In genomic region chr5:38220328-38220912, GRCm38 (mm10) we compare ENCODE assay signal across 8 mouse cellular contexts. TPM values are rescaled to one million over a fixed set of nuclear protein-coding genes. Genes with fewer than 3 reads are reported as not detected.
A peak's percentile ranks its signal among the peaks of the same experiment; 100 is the strongest.
DNase-seq lines count a peak whose midpoint lies in the region; ATAC-seq and TF ChIP-seq lines count a peak whose summit lies in the region.

Zbtb49 (minus strand) TSS chr5:38220457.
Lyar (plus strand) TSS chr5:38220470.

- peak; percentile 98 for TF ChIP-seq POLR2A in CH12.LX (IDR thresholded peaks at IDR 0.05; ENCODE audit: low read depth, low read length)
- peak; percentile 95 for TF ChIP-seq POLR2A in testis, adult 2 months (IDR thresholded peaks at IDR 0.05; ENCODE audit: control insufficient read depth, low read depth, low read length)

- H3K4me1 ChIP-seq in CH12.LX (ENCODE audit: control insufficient read depth in 1 of 2, insufficient read depth in 2 of 2), result peaks cover 3 to 42% of the 10 kb centered on the region in 2 experiments
- peaks cover 11% of the 10 kb centered on the region for H3K4me1 ChIP-seq in forebrain, embryonic 11.5 days (replicated peaks; ENCODE audit: control insufficient read depth, insufficient read depth, low read length)
- H3K4me1 ChIP-seq in heart, postnatal 0 days (ENCODE audit: control insufficient read depth, insufficient read depth), result peaks cover 16% of the 10 kb centered on the region
- peaks cover 16% of the 10 kb centered on the region for H3K4me1 ChIP-seq in liver, embryonic 16.5 days (ENCODE audit: control insufficient read depth, low read depth, low read length)
- peaks cover 40% of the 10 kb centered on the region for H3K4me1 ChIP-seq in neural tube, embryonic 13.5 days (replicated peaks)
- peaks cover 6% of the 10 kb centered on the region for H3K4me1 ChIP-seq in testis, adult 2 months (ENCODE audit: control insufficient read depth, insufficient read depth, low read length)

- no peak within 1 kb of the TSS; the same call in 1 of the 2 replicates for H3K27ac ChIP-seq in CH12.LX (ENCODE audit: insufficient read depth, low read depth)
- H3K27ac ChIP-seq in forebrain, embryonic 11.5 days (ENCODE audit: low read depth, low read length), result no peak within 1 kb of the TSS
- peak within 1 kb of the TSS; percentile 54 for H3K27ac ChIP-seq in heart, postnatal 0 days (ENCODE audit: low read depth)
- H3K27ac ChIP-seq in liver, embryonic 16.5 days (ENCODE audit: low read length), result peak within 1 kb of the TSS; percentile 43
- peak within 1 kb of the TSS; percentile 86 for H3K27ac ChIP-seq in neural tube, embryonic 13.5 days (replicated peaks)
- H3K27ac ChIP-seq in testis, adult 2 months (ENCODE audit: control insufficient read depth, insufficient read depth, low read depth, low read length), result peak within 1 kb of the TSS; percentile 99

- peak; percentile 14; the same call in 1 of the 2 replicates for TF ChIP-seq EP300 in CH12.LX (IDR thresholded peaks at IDR 0.05; ENCODE audit: low read length)
- TF ChIP-seq EP300 in heart, postnatal 0 days (IDR thresholded peaks at IDR 0.05; ENCODE audit: low read depth), result no peak

- peaks cover 19 to 58% of the 10 kb centered on the region in 2 experiments for H3K36me3 ChIP-seq in CH12.LX (replicated peaks in 1 of 2; ENCODE audit: control insufficient read depth in 1 of 2, insufficient read depth in 1 of 2, low read length in 1 of 2)
- no peaks in the 10 kb centered on the region; the same call in 1 of the 2 replicates for H3K36me3 ChIP-seq in forebrain, embryonic 11.5 days (ENCODE audit: control insufficient read depth, insufficient read depth, low read length)
- peaks cover 9% of the 10 kb centered on the region for H3K36me3 ChIP-seq in heart, postnatal 0 days (replicated peaks; ENCODE audit: control insufficient read depth, insufficient read depth, low read length)
- H3K36me3 ChIP-seq in liver, embryonic 16.5 days (ENCODE audit: control insufficient read depth, insufficient read depth), result peaks cover 3% of the 10 kb centered on the region; the same call in 1 of the 2 replicates
- H3K36me3 ChIP-seq in neural tube, embryonic 13.5 days, result peaks cover 17% of the 10 kb centered on the region
- peaks cover 8% of the 10 kb centered on the region for H3K36me3 ChIP-seq in testis, adult 2 months (ENCODE audit: control insufficient read depth, insufficient read depth, low read length)

- under 1% methylated on average over 54 of the region's 55 CpGs for WGBS in forebrain, embryonic 11.5 days
- under 1% methylated on average over 54 of the region's 55 CpGs for WGBS in heart, postnatal 0 days
- WGBS in liver, embryonic 16.5 days (ENCODE audit: insufficient replicate concordance), result under 1% methylated on average over 53 of the region's 55 CpGs
- under 1% methylated on average over 55 of the region's 55 CpGs for WGBS in neural tube, embryonic 13.5 days

- peak; percentile 93 for ATAC-seq in forebrain, embryonic 11.5 days (replicated peaks; ENCODE audit: low FRiP score)
- peak; percentile 95 for ATAC-seq in heart, postnatal 0 days (ENCODE audit: insufficient read depth, low read depth)
- peak; percentile 94 for ATAC-seq in liver, embryonic 16.5 days (ENCODE audit: low read depth)
- ATAC-seq in neural tube, embryonic 13.5 days (ENCODE audit: low read depth), result peak; percentile 95

- dilution Hi-C loops in CH12.LX (cut with MboI; ENCODE audit: extremely low pct_ligation_motif_present, extremely low pct_unique_long_range_greater_than_20kb, low sequenced_read_pairs), result no loop called here

- TF ChIP-seq RAD21 in CH12.LX (IDR thresholded peaks at IDR 0.05; ENCODE audit: low read depth, low read length), result no peak

- H3K27me3 ChIP-seq in CH12.LX (replicated peaks), result no peaks in the 10 kb centered on the region
- no peaks in the 10 kb centered on the region for H3K27me3 ChIP-seq in forebrain, embryonic 11.5 days (ENCODE audit: control insufficient read depth, insufficient read depth, low read length)
- no peaks in the 10 kb centered on the region for H3K27me3 ChIP-seq in heart, postnatal 0 days (ENCODE audit: control insufficient read depth, insufficient read depth, low read length)
- H3K27me3 ChIP-seq in liver, embryonic 16.5 days (ENCODE audit: control insufficient read depth, insufficient read depth, low read depth, low read length), result no peaks in the 10 kb centered on the region
- no peaks in the 10 kb centered on the region for H3K27me3 ChIP-seq in neural tube, embryonic 13.5 days
- no peaks in the 10 kb centered on the region for H3K27me3 ChIP-seq in testis, adult 2 months (ENCODE audit: control insufficient read depth, insufficient read depth, low read length)

- peaks cover 34% of the 10 kb centered on the region for H3K79me2 ChIP-seq in CH12.LX (replicated peaks; ENCODE audit: control insufficient read depth, extremely low read depth, insufficient read depth, poor library complexity, severe bottlenecking)

- in situ Hi-C loops in CH12.LX (cut with MboI; ENCODE audit: low pct_ligation_motif_present, low pct_unique_long_range_greater_than_20kb, low sequenced_read_pairs), result no loop called here

- peak within 1 kb of the TSS; percentile 84 for H3K9ac ChIP-seq in CH12.LX (ENCODE audit: insufficient read depth, low read depth)
- peak within 1 kb of the TSS; percentile 86 for H3K9ac ChIP-seq in forebrain, embryonic 11.5 days (ENCODE audit: low read length)
- H3K9ac ChIP-seq in heart, postnatal 0 days (replicated peaks; ENCODE audit: low read depth, low read length), result peak within 1 kb of the TSS; percentile 76
- H3K9ac ChIP-seq in liver, embryonic 16.5 days (ENCODE audit: low read depth, low read length), result peak within 1 kb of the TSS; percentile 83
- H3K9ac ChIP-seq in neural tube, embryonic 13.5 days, result peak within 1 kb of the TSS; percentile 92

- TF ChIP-seq CTCF in CH12.LX (conservative IDR thresholded peaks at IDR 0.05 in 1 of 2, IDR thresholded peaks at IDR 0.05 in 1 of 2; ENCODE audit: low read depth in 2 of 2, low read length in 2 of 2), result no peak
- no peak for TF ChIP-seq CTCF in heart, postnatal 0 days (IDR thresholded peaks at IDR 0.05; ENCODE audit: low read depth)
- TF ChIP-seq CTCF in testis, adult 2 months (IDR thresholded peaks at IDR 0.05; ENCODE audit: control insufficient read depth, insufficient read depth, insufficient replicate concordance, low read depth, low read length), result no peak

- H3K4me3 ChIP-seq in CH12.LX (replicated peaks in 1 of 3; ENCODE audit: low read depth in 2 of 3, low read length in 2 of 3, poor library complexity in 1 of 3), result peak within 1 kb of the TSS; percentile 90 to 94 (median 90)
- H3K4me3 ChIP-seq in forebrain, embryonic 11.5 days (ENCODE audit: low read depth, low read length), result peak within 1 kb of the TSS; percentile 85
- H3K4me3 ChIP-seq in heart, postnatal 0 days (ENCODE audit: low read depth, low read length), result peak within 1 kb of the TSS; percentile 85
- peak within 1 kb of the TSS; percentile 76 for H3K4me3 ChIP-seq in liver, embryonic 16.5 days (ENCODE audit: low read depth, low read length)
- peak within 1 kb of the TSS; percentile 82 for H3K4me3 ChIP-seq in neural tube, embryonic 13.5 days
- H3K4me3 ChIP-seq in testis, adult 2 months (ENCODE audit: control insufficient read depth, low read depth, low read length), result peak within 1 kb of the TSS; percentile 100

- no peaks in the 10 kb centered on the region for H3K9me3 ChIP-seq in CH12.LX (replicated peaks; ENCODE audit: low read length)
- H3K9me3 ChIP-seq in forebrain, embryonic 11.5 days (ENCODE audit: control insufficient read depth, low read length), result no peaks in the 10 kb centered on the region
- H3K9me3 ChIP-seq in heart, postnatal 0 days (replicated peaks; ENCODE audit: control insufficient read depth, low read length), result no peaks in the 10 kb centered on the region
- H3K9me3 ChIP-seq in liver, embryonic 16.5 days (replicated peaks; ENCODE audit: control insufficient read depth, low read length), result no peaks in the 10 kb centered on the region
- H3K9me3 ChIP-seq in neural tube, embryonic 13.5 days, result no peaks in the 10 kb centered on the region

- H3K4me2 ChIP-seq in CH12.LX (ENCODE audit: insufficient read depth, low read depth, poor library complexity, severe bottlenecking), result peak within 1 kb of the TSS; percentile 93
- H3K4me2 ChIP-seq in forebrain, embryonic 11.5 days (ENCODE audit: low read depth, low read length, severe bottlenecking), result peak within 1 kb of the TSS; percentile 88
- H3K4me2 ChIP-seq in heart, postnatal 0 days (ENCODE audit: low read depth, low read length), result peak within 1 kb of the TSS; percentile 75
- H3K4me2 ChIP-seq in liver, embryonic 16.5 days (ENCODE audit: low read depth, low read length), result peak within 1 kb of the TSS; percentile 93
- peak within 1 kb of the TSS; percentile 83 for H3K4me2 ChIP-seq in neural tube, embryonic 13.5 days

- peak; percentile 87 for DNase-seq in CH12.LX (ENCODE audit: extremely low read depth)
- DNase-seq in c-Kit-positive CD71-positive TER-119-negative erythroid progenitor cells, embryonic 14.5 days (ENCODE audit: low read depth), result peak; percentile 81
- peak; percentile 96 for DNase-seq in forebrain, embryonic 11.5 days (ENCODE audit: low spot score)
- peak; percentile 82 for DNase-seq in heart, postnatal 0 days (ENCODE audit: low spot score)
- peak; percentile 95 to 96 for DNase-seq in kidney, postnatal 4 days

TF ChIP-seq in CH12.LX, 34 proteins besides CTCF, POLR2A, EP300 and RAD21 (continues in another document):
- TF ChIP-seq USF1 (IDR thresholded peaks at IDR 0.05; ENCODE audit: low read depth, low read length), result no peak
- no peak for TF ChIP-seq CHD2 (IDR thresholded peaks at IDR 0.05; ENCODE audit: low read length)

RNA-seq across cellular contexts. Expression of gene Zbtb49, which starts in this region (rescaled TPM):
- 8.2 and 9.1 TPM in 2 replicates for total RNA-seq in CH12.LX (2012; rRNA removed)
- total RNA-seq in CH12.LX (2014; rRNA removed), result 4.9 and 6.1 TPM in 2 replicates
- 4.7 and 6.0 TPM in 2 replicates for polyA plus RNA-seq in CH12.LX (2012; ENCODE audit: insufficient read length, low read depth)
- polyA plus RNA-seq in forebrain, embryonic 11.5 days (2014; fragmentation: Nextera tagmentation; extraction: Ambion mirVana), result 17.3 and 20.8 TPM in 2 replicates
- total RNA-seq in heart, postnatal 0 days (2014; rRNA removed; ENCODE audit: low replicate concordance), result 6.4 and 15.3 TPM in 2 replicates
- polyA plus RNA-seq in heart, postnatal 0 days (2015; fragmentation: Nextera tagmentation; extraction: Ambion mirVana), result 4.4 TPM in 2 replicates
- polyA plus RNA-seq in liver, embryonic 16.5 days (2015; fragmentation: Nextera tagmentation; extraction: Ambion mirVana), result 2.6 and 3.0 TPM in 2 replicates
- polyA plus RNA-seq in neural tube, embryonic 13.5 days (2015; fragmentation: Nextera tagmentation; extraction: Ambion mirVana), result 17.1 and 19.3 TPM in 2 replicates
- 23.5 and 24.5 TPM in 2 replicates for polyA plus RNA-seq in testis, adult 2 months (2012; rRNA removed)

RNA-seq across cellular contexts. Expression of gene Lyar, which starts in this region (rescaled TPM):
- 134 and 169 TPM in 2 replicates for total RNA-seq in CH12.LX (2012; rRNA removed)
- 182 and 195 TPM in 2 replicates for total RNA-seq in CH12.LX (2014; rRNA removed)
- 314 and 382 TPM in 2 replicates for polyA plus RNA-seq in CH12.LX (2012; ENCODE audit: insufficient read length, low read depth)
- 140 and 143 TPM in 2 replicates for polyA plus RNA-seq in forebrain, embryonic 11.5 days (2014; fragmentation: Nextera tagmentation; extraction: Ambion mirVana)
- 5.6 and 13.6 TPM in 2 replicates for total RNA-seq in heart, postnatal 0 days (2014; rRNA removed; ENCODE audit: low replicate concordance)
- 36.5 and 42.1 TPM in 2 replicates for polyA plus RNA-seq in heart, postnatal 0 days (2015; fragmentation: Nextera tagmentation; extraction: Ambion mirVana)
- polyA plus RNA-seq in liver, embryonic 16.5 days (2015; fragmentation: Nextera tagmentation; extraction: Ambion mirVana), result 35.2 and 39.8 TPM in 2 replicates
- 44.5 and 47.7 TPM in 2 replicates for polyA plus RNA-seq in neural tube, embryonic 13.5 days (2015; fragmentation: Nextera tagmentation; extraction: Ambion mirVana)
- 313 and 361 TPM in 2 replicates for polyA plus RNA-seq in testis, adult 2 months (2012; rRNA removed)

Comparison
In these comparisons a context has a peak if more than half of its experiments do, and no peak if none do; other contexts are left out.
1. H3K27ac ChIP-seq: peak in heart, postnatal 0 days (single experiment), liver, embryonic 16.5 days (single experiment), neural tube, embryonic 13.5 days (single experiment) and testis, adult 2 months (single experiment); none in CH12.LX (single experiment) and forebrain, embryonic 11.5 days (single experiment).
2. Peak in every context shown above with its lines, with median percentiles within 50 percentile points of each other: DNase-seq, H3K4me2 ChIP-seq, H3K4me3 ChIP-seq, H3K9ac ChIP-seq and ATAC-seq.